Mouse (Mus musculus) lung, postnatal 14 days (tissue): ENCODE measurements around the gene Nr2f2.

Source experiments
- DNase-seq: peaks from one replicate; pipeline ENCODE4 v3.0.0; 2021

Gene Nr2f2

DNA sequence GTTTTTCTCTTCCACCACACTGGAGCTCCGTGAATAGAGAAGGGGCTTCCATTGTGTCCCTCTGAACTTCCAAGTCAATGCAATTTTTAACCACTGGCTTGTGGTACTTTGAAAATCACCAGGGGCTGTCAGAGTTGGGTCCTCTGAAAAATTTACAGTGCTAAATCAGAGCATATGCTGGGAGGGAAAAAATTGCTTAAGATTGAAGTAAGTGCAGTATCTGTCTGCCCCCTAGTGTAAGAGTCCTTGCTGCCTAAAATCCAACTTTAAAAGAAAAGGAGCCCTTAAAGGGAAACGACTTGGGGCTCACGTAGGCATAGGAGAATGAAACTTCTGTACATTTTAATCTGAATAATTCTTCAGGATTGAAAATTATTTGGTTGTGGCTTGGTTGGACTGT, 1.7 kb downstream of the Nr2f2 start:
- DNase-seq, result no peak

DNA sequence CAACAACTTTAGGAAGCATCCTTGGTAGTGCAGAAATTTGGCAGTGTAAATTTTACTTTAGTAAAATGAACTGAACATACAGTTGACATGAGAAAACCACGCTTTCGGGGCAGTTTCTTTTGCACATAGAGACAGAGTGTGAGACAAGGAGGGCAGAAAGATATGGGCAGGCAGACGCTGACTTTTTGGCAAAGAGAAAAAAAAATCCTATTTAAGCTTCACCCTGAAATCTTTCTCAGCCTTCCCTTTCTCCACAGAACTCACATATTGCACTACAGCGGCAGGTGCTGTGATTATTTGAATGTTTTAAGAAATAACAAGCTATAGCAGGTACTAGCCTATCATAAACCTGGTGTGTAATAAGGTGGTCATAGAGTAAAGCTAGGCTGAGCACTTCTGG, 3.2 kb downstream of the Nr2f2 start:
- no peak for DNase-seq

DNA sequence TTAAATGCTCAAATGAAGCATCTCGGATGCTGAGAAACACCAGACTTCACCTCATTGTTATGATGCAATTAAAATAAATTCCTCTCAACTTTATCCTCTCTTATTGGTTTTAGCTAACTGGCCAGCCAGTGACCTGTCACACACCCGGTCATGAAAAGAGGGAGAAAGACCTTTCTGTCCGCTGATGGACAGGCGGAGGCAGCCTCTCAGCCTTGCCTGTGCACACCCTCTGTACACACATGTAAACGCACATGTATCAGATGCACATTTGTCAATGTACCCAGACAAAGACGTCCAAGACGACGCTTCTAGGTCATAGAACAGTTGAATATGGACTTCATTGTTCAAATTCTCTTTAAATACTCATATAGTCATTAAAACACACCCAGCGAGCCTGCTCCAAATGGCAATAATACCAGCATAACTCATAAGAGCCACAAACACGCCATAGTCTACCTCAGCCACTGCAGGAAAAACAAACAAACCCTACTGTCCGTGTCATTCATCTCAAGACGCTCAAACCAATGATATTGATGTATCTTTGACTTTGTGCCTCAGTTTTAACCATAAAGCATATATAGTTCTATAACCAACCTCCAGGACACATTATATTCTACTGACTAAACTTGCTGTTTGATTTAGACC, 3.9 kb downstream of the Nr2f2 start:
- DNase-seq, result no peak

DNA sequence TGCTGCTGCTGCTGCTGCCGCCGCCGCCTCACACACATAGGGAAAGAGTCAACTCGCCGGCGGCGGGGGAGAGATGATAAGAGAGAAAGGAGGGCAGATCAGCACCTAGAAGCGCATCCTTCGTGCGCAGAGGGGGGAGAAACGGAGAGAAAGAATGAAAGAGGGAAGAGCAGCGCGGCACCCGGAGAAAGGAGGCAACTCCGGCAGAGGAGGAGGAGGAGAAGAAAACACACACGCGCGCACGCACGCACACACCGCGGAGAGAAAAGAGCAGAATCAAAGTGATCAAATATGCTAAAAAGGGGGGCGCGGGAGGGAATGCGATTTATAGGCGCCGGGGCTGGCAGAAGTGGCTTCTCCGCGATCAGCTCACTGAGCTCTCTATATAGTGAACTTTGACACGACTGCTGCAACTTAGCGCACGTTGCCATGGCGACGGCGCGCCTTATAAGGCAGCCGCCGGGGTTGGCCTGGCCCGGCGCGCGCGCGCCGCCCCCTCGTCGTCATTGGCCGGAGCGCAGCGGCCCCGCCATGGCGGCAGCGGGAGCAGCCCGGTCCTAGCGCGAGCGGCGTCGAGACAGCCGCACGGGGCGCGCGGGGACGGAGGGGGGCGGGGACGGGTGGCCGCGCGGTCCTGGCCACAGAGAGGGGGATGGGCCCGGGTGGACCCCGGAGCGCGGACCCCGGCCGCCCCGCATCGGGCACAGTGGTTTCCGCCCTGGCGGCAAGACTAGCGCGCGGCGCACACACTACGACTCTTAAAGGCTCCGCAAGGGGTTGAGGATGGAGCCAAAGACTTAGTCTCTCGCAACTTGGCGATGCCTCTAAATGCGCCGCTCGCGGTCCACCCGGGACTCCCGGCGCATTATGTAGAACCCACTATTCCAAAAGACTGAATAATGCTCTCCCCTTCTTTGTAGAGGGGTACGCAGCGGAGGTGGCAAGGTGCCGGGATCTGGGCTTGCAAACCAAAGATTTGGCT, 4.9 kb downstream of the Nr2f2 start:
- DNase-seq, result peak; percentile 93

DNA sequence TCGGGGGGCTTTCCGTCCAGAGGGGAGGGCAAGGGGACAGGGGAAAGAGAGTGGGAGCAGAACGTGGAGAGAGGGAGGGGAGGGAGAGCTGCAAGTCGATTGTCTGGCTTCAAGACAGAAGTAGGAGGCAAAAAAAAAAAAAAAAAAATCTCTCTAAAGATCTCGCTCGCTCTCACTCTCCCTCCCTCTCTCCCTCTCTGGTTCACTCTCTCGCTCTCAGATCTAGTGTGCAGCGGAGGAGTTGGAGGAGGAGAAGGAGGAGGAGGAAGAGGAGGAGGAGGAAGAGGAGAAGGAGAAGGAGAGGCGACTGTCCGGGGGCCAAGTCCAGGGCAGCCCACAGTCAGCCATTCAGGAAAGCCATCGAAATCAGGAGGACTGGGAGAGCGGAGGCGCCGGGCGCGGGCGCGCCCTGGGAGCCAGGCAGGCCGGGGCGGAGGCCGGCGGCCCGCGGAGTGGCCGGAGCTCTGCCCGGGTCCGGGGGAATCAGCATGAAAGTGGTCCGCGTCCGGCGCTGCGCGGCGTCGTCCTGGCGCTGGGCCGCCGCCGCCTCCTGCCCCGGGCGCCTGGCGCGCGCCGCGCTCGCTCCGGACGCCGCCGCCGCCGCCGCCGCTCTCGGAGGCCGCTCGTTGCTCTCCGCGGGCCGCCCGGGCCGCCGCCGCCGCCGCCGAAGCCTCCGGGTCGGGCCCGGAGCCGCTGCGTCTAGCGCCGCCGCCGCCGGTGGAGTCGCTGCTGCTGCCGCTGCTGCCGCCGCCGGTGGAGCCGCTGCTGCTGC, 5.7 kb downstream of the Nr2f2 start:
- no peak for DNase-seq

DNA sequence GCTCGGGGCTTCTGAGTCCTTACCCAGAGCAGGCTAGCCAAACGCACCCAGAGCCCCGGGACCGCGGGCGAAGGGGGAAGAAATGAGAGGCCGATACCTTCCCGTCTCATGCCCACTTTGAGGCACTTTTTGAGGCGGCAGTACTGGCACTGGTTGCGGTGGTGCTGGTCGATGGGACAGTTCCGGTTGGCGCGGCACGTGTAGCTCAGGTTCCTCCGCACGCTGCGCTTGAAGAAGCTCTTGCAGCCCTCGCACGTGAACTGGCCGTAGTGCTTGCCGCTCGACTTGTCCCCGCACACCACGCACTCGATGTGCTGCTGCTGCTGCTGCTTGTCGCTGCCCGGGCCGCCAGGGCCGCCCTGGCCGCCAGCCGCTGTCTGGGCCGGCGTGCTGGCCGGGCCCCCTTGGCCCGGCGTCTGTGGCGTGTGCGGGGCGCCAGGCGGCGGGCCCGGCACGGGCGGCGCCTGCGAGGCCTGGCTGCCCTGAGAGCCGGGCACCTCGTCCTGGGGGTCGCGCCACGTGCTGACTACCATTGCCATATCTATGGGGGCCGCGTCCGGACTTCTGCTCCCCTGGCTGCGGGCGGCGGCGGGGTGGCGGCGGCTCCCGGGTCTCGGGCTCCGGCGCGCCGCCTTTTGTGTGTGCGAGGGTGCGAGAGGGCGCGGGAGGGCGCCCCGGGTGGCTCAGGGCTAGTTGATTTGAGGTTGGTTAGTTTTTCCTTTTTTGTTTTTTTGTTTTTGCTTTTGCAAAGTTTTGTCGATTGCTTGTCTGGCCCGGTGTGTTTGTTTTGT, 6.5 kb downstream of the Nr2f2 start:
- no peak for DNase-seq

DNA sequence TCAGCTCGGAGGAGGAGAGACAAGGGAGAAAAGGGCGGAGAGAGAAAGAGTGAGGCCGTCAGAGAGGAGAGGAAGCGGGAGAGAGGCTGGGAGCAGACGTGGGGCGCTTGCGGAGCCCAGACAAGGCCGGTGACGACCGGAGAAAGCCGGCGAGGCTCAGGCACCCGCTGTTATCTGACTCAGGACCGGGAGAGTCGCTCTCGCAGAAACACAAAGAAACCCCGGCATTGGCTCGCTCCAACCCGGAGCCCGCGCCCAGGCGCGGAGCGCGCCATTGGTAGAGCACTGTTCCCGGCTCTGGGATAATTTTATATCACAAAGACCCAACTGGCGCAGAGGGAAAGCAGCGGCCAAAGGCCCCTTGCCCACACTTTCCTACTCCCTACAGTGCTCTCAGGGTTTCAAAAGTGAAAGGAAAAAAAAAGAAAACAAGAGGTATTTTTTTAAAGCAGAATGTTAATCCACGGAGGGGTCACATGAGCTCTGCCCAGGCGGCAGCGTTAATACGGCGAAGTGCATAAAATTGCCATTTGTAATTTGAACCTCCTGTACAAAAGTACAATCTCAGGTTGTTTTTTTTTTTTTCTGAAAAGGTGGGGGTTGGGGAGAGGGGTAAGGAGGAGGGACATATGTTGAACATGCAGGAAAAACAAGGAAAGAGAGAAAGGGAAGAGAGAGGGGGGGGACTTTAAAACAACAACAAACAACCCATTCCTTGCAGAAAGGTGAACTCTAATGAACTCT, 7.5 kb downstream of the Nr2f2 start:
- no peak for DNase-seq

DNA sequence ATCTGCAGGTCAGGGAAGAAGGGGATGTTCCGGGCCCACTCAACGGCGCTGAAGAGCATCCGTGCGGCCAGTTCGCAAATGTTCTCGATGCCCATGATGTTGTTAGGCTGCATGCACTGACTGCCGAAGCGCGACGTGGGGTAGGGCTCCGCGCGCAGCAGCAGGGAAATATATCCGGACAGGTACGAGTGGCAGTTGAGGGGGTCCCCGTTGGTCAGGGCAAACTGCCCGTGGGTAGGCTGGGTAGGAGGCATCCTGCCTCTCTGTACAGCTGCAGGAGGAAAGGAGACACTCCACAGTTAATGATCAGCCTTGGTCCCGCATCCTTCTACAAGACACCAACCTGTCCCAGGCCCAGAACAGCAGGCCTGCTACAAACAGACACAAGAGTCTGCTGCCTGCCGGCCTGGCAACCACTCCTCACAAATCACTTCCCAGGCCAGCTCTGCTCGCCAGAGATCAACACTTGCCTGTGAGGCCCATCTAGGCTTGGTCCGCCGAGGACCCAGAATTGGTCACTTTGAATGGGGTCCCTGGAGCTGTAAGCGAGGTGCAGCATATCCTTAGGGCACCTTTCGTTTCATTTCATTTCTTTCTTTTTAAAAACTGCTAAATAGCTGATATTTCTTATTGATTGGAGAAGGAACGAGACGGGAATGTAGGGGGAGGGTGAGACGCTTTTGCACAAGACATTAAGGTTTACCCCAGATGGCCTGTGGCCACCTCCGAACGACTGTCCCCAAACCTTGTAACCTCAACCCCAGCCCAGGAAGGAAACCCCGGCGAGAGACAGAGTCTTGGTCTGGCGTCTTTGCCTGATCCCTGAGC, 8.3 kb downstream of the Nr2f2 start:
- no peak for DNase-seq

DNA sequence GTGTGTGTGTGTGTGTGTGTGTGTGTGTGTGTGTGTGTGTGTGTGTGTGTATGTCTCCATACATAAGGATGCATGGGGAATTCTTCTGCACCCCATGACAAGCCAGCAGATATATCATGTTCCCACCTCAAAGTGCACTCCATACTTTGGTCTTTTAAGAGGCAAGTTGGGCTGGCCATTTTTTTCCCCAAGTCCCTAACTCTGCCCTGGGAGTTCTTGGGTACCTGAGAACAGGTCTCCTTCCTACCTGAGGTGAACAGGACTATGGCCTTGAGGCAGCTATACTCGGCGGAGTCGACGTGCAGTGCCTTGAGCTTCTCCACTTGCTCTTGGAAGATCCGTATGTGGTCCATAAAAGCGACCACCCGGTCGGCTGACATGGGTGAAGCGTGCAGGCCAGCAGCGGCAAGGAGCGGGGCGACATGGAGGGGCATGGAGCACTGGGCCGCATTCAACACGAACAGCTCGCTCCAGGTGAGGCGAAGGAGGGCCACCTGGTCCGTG, 9.0 kb downstream of the Nr2f2 start:
- DNase-seq, result no peak

DNA sequence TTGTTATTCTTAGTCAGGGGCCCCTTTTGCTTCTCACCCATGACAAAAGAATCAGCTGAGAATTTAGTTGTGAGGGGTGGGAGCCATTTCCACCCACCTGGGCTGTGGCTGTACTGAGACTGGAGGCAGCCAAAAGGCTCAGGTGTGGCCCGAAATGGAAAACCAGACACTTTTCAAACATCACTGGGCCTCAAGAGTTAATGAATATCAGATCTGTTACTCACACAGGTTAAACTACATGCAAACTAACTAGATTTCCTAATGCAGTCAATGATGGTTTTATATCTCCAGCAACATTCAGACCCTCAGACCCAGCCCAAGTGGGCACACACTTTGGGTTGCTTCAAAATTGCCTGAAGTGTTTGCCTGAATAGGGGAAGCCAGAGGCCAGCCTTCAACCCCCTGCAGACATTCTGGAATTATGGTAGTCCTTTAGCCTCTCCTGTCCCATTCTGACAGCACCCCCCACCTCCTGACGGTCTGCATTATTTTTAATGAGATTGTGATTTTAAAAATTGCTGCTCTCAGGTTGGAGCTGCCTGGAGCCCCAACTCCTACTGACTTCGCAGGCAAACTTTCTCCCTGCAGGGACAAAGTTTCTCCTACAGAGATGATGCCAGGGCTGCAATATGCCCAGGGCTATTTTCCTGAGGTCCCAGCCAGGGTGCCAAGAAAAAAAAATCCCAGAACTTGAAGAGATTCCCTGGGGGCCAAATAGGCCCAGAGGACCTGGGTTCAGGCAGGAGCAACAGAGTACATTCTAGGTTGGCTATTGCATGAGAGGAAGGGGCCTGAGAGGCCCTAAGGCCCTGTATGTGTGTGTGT, 9.6 kb downstream of the Nr2f2 start:
- no peak for DNase-seq

DNA sequence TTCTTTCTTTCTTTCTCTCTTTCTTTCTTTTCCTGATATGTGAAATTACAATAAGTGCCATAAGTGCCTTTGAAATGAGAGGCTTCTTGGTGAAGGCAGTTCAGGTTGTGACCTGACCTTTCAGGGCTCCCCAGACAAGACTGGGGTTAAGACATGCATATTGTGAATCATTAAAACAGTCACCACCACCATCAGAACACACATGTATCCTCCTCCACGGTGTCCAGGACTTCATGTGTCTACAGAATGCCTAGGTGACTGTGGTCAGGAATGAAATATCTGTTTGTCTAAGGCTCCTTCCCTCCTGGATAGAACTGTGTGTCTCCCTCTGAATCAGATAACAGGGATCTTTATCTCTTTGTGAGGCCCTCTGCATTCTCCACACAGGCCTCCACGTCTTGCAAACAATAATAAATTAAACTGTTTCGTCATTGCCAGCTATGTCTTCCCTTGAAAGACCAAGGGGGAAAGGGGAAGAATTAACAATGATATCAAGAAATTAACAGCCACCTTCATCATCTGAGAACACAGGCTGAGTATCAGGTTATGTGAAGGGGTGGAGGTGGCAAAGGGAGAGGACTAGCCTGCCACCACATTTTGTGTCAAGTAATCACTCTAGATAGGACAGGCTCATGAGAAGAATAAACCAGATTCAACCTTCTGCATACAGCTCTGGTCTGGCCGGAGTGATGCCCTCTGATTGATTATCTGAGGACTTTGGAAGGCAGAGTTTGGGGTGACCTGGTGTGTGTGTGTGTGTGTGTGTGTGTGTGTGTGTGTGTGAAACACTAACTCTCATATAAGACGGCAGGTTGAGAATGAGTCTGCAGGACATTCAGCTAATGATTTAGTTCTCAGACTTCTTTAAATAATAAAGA, 10.6 kb downstream of the Nr2f2 start:
- no peak for DNase-seq

DNA sequence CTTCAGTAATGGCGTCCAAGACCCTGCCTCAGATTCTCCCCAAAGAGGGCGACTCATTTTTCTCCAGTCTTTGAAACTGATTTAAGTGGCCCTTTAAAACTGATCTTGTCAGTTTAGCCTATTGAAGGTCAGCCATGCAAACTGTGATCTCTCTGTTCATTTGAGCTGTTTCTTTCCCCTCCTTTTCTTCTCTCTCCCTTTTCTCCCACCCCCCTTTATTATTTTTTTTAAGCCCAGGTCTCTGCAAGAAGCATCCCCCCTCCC, 11.2 kb downstream of the Nr2f2 start:
- DNase-seq, result no peak

DNA sequence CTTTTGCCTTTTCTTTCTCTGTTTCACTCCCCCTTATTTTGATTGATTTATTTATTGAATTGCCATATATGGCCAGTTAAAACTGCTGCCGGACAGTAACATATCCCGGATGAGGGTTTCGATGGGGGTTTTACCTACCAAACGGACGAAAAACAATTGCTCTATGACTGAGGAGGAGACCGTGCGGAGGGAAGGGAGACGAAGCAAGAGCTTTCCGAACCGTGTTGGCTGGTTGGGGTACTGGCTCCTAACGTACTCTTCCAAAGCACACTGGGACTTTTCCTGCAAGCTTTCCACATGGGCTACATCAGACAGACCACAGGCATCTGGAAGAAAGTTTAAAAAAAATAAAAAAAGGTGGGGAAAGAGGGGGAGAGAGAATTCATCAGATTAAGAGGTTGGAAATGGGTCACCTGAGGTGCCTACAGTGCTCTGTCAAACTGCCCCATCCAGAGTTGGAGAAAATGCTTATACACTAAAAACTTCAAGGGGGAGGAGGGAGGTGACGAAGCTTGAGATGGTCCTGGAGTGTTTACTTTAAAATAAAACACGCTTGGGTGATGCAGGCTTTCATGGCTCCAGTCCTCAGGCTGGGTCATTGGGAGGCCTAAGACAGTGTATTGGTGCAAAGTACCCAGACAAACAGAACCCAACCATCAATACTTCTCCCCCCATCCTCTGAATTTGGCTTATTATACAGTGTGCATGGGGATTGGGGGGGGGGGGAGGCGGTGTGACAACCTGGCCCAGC, 11.8 kb downstream of the Nr2f2 start:
- no peak for DNase-seq

DNA sequence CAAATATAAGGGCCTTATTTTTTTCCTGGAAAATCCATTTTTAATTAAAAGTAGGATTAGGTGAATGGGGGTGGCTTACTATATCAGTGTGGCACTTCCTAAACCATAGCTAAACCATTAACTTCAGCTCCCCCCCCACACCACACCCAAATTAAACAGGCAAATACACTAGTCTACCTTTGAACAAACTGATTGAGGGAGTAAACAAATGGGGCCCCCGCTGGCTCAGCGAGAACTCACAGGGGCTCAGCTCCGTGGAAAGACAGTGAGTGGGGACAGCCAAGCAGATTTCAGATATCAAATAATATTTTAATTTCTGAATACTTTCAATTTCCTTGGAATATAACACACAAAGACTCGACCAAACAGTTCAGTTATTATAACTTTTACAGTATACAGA, 13.4 kb downstream of the Nr2f2 start:
- DNase-seq, result no peak

DNA sequence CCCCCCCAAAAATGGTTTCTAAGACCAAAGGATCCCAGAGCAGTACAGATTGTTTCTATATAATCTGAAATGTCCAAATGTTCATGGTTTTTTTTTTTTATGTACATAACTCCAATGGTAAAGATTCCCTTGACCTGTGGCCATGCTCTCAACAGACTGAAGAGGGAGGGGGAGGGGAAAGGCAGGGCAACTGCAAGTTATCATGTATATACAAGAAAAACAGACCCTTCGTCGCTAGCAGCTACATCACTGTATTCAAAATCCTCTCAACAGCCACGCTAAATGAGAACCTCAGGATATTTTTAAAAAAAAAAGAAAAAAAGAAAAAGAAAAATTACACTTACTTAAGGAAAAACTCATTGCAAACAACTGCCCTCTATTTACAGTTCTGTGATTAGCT, 13.9 kb downstream of the Nr2f2 start:
- no peak for DNase-seq

DNA sequence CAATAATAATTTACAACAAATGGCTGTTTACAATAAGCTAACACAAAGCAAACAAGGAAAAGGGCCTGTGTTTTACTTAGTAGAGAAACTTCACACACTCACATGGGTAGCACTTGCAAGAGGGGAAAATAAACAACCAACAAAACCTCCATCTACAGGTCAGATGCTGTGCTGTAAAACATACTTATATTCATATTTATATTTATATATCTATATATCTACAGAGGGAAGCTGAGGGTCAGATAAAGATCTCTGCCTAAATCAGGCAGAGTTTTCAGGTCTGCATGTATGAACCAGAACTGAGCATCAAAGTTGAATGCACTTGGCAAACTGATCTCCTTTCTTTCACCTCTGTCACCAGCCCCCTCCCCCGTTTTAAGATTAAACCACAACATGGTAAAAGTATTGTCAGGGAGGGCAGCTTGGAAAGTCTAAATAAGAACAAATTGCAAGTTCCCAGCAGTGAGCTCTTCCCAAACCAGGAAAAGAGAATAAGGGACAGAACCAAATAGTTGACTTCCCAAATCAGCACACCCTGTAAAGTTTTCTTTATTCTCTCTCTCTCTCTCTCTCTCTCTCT, 14.5 kb downstream of the Nr2f2 start:
- DNase-seq, result no peak

DNA sequence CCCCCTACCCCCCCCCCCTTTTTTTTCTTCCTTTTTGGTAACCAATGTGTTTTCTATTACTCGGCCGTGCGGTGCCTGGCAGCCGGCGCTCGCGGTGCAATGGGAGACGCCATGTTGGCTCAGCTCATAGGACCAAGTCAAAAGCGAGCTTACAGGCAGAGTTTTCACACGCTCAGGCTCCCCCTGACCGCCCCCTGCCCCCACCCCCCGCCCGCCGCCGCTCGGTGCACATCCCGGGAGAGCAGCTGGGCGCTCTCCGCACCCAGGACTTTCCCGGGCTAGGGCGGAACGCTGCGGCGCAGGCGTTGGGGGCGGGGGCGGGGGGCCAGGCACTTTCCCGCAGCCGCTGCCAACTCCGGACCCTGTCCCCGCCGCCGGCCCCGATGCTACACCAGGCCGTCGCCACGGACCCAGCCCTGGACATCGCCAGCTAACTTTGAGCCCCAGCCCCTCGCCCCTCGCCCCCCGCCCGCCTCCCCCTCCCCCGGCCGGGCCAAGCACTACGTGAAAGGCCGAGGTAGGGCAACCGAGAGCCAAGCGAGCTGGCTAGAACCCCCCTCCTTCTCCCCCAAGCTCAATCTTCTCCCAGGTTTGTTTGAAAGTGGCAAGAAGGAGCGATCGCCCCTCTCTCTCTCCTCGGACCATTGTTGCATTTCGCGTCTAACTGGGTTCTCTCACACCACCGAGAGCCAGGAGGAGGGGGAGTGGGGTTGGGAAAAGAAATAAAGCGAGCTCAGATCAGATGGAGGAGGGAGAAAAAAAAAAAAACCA, 15.6 kb downstream of the Nr2f2 start:
- DNase-seq, result peak; percentile 60
